Mouse (Mus musculus) intestine, embryonic 16.5 days (tissue): ENCODE data around the gene A930018P22Rik. TPM values are rescaled to one million over a fixed set of nuclear protein-coding genes. Genes with fewer than 3 reads are reported as not detected.
A peak's percentile ranks its signal among the peaks of the same experiment; 100 is the strongest.
"Not testable (repeated sequence)": the region's sequence is repeated elsewhere in the genome, so short reads cannot be mapped to it uniquely, and the experiment has no call there.

Experiments
- ATAC-seq: fragments of 200-750 bp; cut with Nextera tagmentation; 2 replicates; pipeline ENCODE4 v1.8.0; 2017; ENCODE audit warnings: moderate TSS enrichment, moderate library complexity
- H3K27ac ChIP-seq: fragments of 300-500 bp; sonication (generic); 2 replicates; pipeline ENCODE4 v1.5.1; 2014; ENCODE audit warnings: mild to moderate bottlenecking, low read length
- H3K27me3 ChIP-seq: fragments of 300-500 bp; sonication (generic); replicated peaks from 2 replicates; pipeline ENCODE4 v1.6.1; 2014; ENCODE audit warnings: low read length, control low read depth, mixed read lengths; ENCODE audit not compliant: control insufficient read depth, insufficient read depth
- H3K36me3 ChIP-seq: fragments of 300-500 bp; sonication (generic); 2 replicates; pipeline ENCODE4 v1.6.1; 2014; ENCODE audit warnings: low read length, control low read depth; ENCODE audit not compliant: control insufficient read depth, insufficient read depth
- H3K4me1 ChIP-seq: fragments of 300-500 bp; sonication (generic); 2 replicates; pipeline ENCODE4 v1.6.1; 2014; ENCODE audit warnings: low read length, control low read depth, mixed read lengths; ENCODE audit not compliant: control insufficient read depth, insufficient read depth
- H3K4me2 ChIP-seq: fragments of 300-500 bp; sonication (generic); 2 replicates; pipeline ENCODE4 v1.6.1; 2014; ENCODE audit warnings: low read depth, low read length, control low read depth
- H3K4me3 ChIP-seq: fragments of 300-500 bp; sonication (generic); 2 replicates; pipeline ENCODE4 v1.5.1; 2014; ENCODE audit warnings: mild to moderate bottlenecking, low read length
- H3K9ac ChIP-seq: fragments of 300-500 bp; sonication (generic); 2 replicates; pipeline ENCODE4 v1.6.1; 2014; ENCODE audit warnings: low read depth, low read length
- H3K9me3 ChIP-seq: fragments of 300-500 bp; sonication (generic); 2 replicates; pipeline ENCODE4 v1.6.1; 2016; ENCODE audit warnings: low read length, control low read depth; ENCODE audit not compliant: control insufficient read depth
- WGBS: fragments of 180-500 bp; shearing (Covaris S2); extraction: QIAGEN DNeasy Blood & Tissue Kit; methylation state at CpG from one replicate; pipeline ENCODE4 v1.1.7; 2014; 5-methylcytosine and 5-hydroxymethylcytosine counted together
- polyA plus RNA-seq: library from polyadenylated mRNA; unstranded; fragments of >200 nt; fragmentation: Nextera tagmentation; extraction: Ambion mirVana; gene quantifications from 2 replicates; pipeline ENCODE4 v1.2.1, GENCODE M21; 2015

The A930018P22Rik gene
- 0.16 and 0.28 TPM in 2 replicates for polyA plus RNA-seq

- H3K27me3 ChIP-seq = no peaks in the 10 kb centered on the region
- peak within 1 kb of the TSS; percentile 70 for H3K4me3 ChIP-seq
- peak within 1 kb of the TSS; percentile 96 for H3K4me2 ChIP-seq
- ATAC-seq = peak; percentile 94
- under 1% methylated on average over 74 of the region's 74 CpGs for WGBS
- H3K36me3 ChIP-seq = no peaks in the 10 kb centered on the region
- peaks cover 13% of the 10 kb centered on the region for H3K4me1 ChIP-seq
- peak within 1 kb of the TSS; percentile 79 for H3K9ac ChIP-seq
- no peaks in the 10 kb centered on the region for H3K9me3 ChIP-seq
- peak within 1 kb of the TSS; percentile 74 for H3K27ac ChIP-seq
These were observed at the start of gene A930018P22Rik for GRCm38 (mm10) chr2:104122505-104123378. A930018P22Rik (plus strand) TSS chr2:104122769.

GRCm38 (mm10) chr2:104078285-104078684, 44.3 kb upstream of the A930018P22Rik start:
- H3K9me3 ChIP-seq, H3K27ac ChIP-seq, H3K9ac ChIP-seq, H3K27me3 ChIP-seq, H3K4me2 ChIP-seq, H3K4me3 ChIP-seq, H3K36me3 ChIP-seq, H3K4me1 ChIP-seq: not testable (repeated sequence)
- WGBS = 51% methylated on average over 5 of the region's 5 CpGs
- peak; percentile 64 for ATAC-seq

GRCm38 (mm10) chr2:104081436-104082050, 41.0 kb upstream of the A930018P22Rik start:
- not testable (repeated sequence) for H3K4me3 ChIP-seq, H3K27ac ChIP-seq, H3K4me2 ChIP-seq, H3K27me3 ChIP-seq, H3K9me3 ChIP-seq, H3K36me3 ChIP-seq, H3K4me1 ChIP-seq, H3K9ac ChIP-seq
- WGBS = no CpG with 5 or more reads among the region's 1 CpGs
- ATAC-seq = peak; percentile 82

GRCm38 (mm10) chr2:104082474-104082873, 40.1 kb upstream of the A930018P22Rik start:
- Histone ChIP-seq H3K4me1 (no peaks in the 10 kb centered on the region), H3K4me2 (no peak overlapping the region), H3K9ac (no peak overlapping the region), H3K9me3 (no peaks in the 10 kb centered on the region), H3K27me3 (no peaks in the 10 kb centered on the region), H3K36me3 (no peaks in the 10 kb centered on the region), H3K27ac (no peak overlapping the region), H3K4me3 (no peak overlapping the region)
- ATAC-seq = no peak

GRCm38 (mm10) chr2:104084027-104084426, 38.5 kb upstream of the A930018P22Rik start:
- H3K4me2 ChIP-seq, H3K36me3 ChIP-seq, H3K27me3 ChIP-seq, H3K27ac ChIP-seq, H3K4me3 ChIP-seq, H3K9me3 ChIP-seq, H3K9ac ChIP-seq, H3K4me1 ChIP-seq: not testable (repeated sequence)
- ATAC-seq = 0 out of 2 replicates have a peak, but pooled peaks have one; percentile 7

GRCm38 (mm10) chr2:104087562-104087961, 35.0 kb upstream of the A930018P22Rik start:
- not testable (repeated sequence) for H3K36me3 ChIP-seq, H3K27ac ChIP-seq, H3K4me3 ChIP-seq, H3K27me3 ChIP-seq, ATAC-seq, H3K4me2 ChIP-seq, H3K9ac ChIP-seq, H3K9me3 ChIP-seq, H3K4me1 ChIP-seq
- WGBS = 81% methylated on average over 1 of the region's 1 CpGs

GRCm38 (mm10) chr2:104093305-104093704, 29.3 kb upstream of the A930018P22Rik start:
- H3K36me3 ChIP-seq = no peaks in the 10 kb centered on the region

GRCm38 (mm10) chr2:104095741-104096213, 26.8 kb upstream of the A930018P22Rik start, which contains the start of gene Cd59a:
Cd59a (plus strand) TSS chr2:104095801.
- WGBS = 5% methylated on average over 15 of the region's 15 CpGs
- Histone ChIP-seq H3K4me3 (peak within 1 kb of the TSS; percentile 55), H3K9ac (peak within 1 kb of the TSS; percentile 72), H3K4me2 (peak within 1 kb of the TSS; percentile 67), H3K27me3 (no peaks in the 10 kb centered on the region), H3K4me1 (peaks cover 2% of the 10 kb centered on the region; the same call in 1 of the 2 replicates), H3K27ac (peak within 1 kb of the TSS; percentile 89), H3K36me3 (no peaks in the 10 kb centered on the region), H3K9me3 (no peaks in the 10 kb centered on the region)
- ATAC-seq = peak; percentile 95

More at GRCm38 (mm10) chr2:104093305-104093704, 29.3 kb upstream of the A930018P22Rik start:
- H3K9me3 ChIP-seq = no peaks in the 10 kb centered on the region
- H3K27me3 ChIP-seq = no peaks in the 10 kb centered on the region
- no peak overlapping the region for H3K4me3 ChIP-seq
- no peak overlapping the region for H3K27ac ChIP-seq
- ATAC-seq = no peak
- H3K4me1 ChIP-seq = no peaks in the 10 kb centered on the region
- H3K4me2 ChIP-seq = no peak overlapping the region
- 65% methylated on average over 2 of the region's 2 CpGs for WGBS
- no peak overlapping the region for H3K9ac ChIP-seq

DNA sequence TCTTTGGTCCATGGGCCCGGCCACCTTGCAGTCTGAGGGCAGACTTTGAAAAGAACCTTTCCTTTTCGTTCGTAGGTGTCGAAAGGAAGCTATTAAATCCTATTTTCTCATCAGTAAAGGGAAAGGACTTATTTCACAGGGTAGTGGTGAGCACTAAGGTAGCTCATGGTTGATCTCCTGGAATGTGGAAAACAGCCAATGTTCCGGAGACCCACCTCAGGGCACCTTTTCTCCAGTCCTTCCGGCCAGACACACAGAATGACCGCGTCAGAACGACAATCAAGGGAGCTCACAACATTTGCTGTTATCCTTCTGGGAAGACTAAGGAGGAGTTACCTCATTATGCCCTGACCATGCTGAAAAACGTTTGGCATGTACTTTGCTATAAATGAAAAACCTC, 26.3 kb upstream of the A930018P22Rik start:
- Histone ChIP-seq H3K9me3 (no peaks in the 10 kb centered on the region), H3K4me2 (peak overlapping the region; percentile 67), H3K4me3 (peak overlapping the region; percentile 55), H3K4me1 (peaks cover 2% of the 10 kb centered on the region; the same call in 1 of the 2 replicates), H3K27me3 (no peaks in the 10 kb centered on the region), H3K9ac (peak overlapping the region; percentile 72), H3K27ac (peak overlapping the region; percentile 89), H3K36me3 (no peaks in the 10 kb centered on the region)
- ATAC-seq = no peak
- WGBS = 40% methylated on average over 10 of the region's 10 CpGs
